Mouse (Mus musculus) splenic B cell, adult 2 months (primary cell): ENCODE measurements at regions not wholly inside any gene's neighbourhood (a gene's known extent, or its start where the extent isn't known, plus 50 kb on each side); places are given as distances from the start of the nearest gene placed in this dataset.

Experiments used
- DNase-seq: peaks from one replicate; pipeline ENCODE4 v3.0.0-alpha.2; 2011; ENCODE audit warnings: low read depth, low spot score
- H3K27me3 ChIP-seq: 2 replicates; pipeline ENCODE4 v1.6.1; 2012; ENCODE audit warnings: mild to moderate bottlenecking, low read length, moderate library complexity, mixed read lengths; ENCODE audit not compliant: control insufficient read depth, poor library complexity, insufficient read depth, severe bottlenecking
- H3K36me3 ChIP-seq: 2 replicates; pipeline ENCODE4 v1.6.1; 2012; ENCODE audit warnings: mild to moderate bottlenecking, low read length, moderate library complexity, mixed read lengths; ENCODE audit not compliant: control insufficient read depth, poor library complexity, insufficient read depth, severe bottlenecking

GRCm38 (mm10) chr5:106088478-106089185 lies 212.3 kb downstream of the Zfp326 start:
- DNase-seq = no peak
- H3K27me3 ChIP-seq = no peaks in the 10 kb centered on the region
- no peaks in the 10 kb centered on the region for H3K36me3 ChIP-seq

- H3K36me3 ChIP-seq = no peaks in the 10 kb centered on the region
- DNase-seq = no peak
- no peaks in the 10 kb centered on the region for H3K27me3 ChIP-seq
These were observed 207.4 kb downstream of the Zfp326 start for GRCm38 (mm10) chr5:106083786-106084185.

GRCm38 (mm10) chr5:106082891-106083290 lies 206.5 kb downstream of the Zfp326 start:
- H3K36me3 ChIP-seq = no peaks in the 10 kb centered on the region
- no peaks in the 10 kb centered on the region for H3K27me3 ChIP-seq
- DNase-seq = no peak

- H3K27me3 ChIP-seq = no peaks in the 10 kb centered on the region
- no peak for DNase-seq
- H3K36me3 ChIP-seq = no peaks in the 10 kb centered on the region
These were observed 190.8 kb downstream of the Zfp326 start for GRCm38 (mm10) chr5:106067124-106067551.

DNA sequence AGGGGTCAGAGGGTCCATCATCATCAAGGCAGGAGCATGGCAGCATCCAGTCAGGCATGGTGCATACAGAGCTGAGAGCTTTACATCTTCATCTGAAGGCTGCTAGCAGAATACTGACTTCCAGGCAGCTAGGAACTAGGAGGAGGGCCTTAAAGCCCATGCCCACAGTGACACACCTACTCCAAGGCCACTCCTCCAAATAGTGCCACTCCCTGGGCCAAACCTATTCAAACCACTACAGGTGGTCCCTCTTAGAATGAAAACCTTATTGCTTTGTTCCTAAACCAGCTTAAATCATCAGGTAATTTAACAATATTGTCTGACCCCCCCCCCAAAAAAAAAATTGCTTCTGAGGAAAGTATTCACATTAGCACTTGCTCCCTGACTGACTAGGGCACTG lies 190.3 kb downstream of the Zfp326 start:
- H3K36me3 ChIP-seq = no peaks in the 10 kb centered on the region

DNA sequence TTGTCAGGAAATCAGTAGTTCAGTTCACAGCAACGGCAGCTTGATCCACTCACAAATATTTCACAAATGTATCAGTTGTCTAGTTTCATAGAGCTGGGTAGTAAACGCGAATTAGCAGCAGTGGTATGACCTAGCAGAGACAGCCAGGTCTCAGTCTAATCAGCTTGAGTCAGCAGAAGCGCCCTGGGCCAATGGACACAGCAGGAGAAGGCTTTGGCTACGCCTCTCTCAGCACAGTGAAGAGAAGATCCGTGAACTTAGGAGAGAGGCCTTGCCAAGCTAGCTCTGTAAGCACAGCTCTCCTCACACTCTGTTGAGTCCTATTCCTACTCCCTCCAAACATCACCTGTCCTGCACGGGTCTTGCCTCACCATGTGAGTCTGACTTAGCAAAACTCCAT lies 188.0 kb downstream of the Zfp326 start:
- Histone ChIP-seq H3K36me3 (no peaks in the 10 kb centered on the region), H3K27me3 (no peaks in the 10 kb centered on the region)
- DNase-seq = no peak

More for the DNA sequence above, 190.3 kb downstream of the Zfp326 start:
- H3K27me3 ChIP-seq = no peaks in the 10 kb centered on the region
- DNase-seq = no peak

DNA sequence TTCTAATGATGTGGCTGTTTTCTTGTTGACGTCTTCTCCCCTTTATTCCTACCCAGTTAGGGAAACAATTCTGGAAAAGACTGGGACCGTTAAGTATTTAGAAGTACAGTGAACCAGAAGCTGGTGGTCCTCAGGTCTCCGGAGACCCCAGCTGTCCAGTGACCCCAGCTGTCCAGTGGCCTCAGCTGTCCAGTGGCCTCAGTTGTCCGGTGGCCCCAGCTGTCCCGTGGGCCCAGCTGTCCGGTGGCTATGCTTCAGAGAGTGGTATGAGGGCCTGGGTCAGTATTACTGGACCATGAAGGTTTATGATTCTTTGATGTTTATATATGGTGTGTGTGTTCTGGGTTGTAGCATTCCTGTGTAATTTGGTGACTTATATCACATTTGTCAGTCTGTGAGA lies 186.6 kb downstream of the Zfp326 start:
- H3K27me3 ChIP-seq = no peaks in the 10 kb centered on the region
- H3K36me3 ChIP-seq = no peaks in the 10 kb centered on the region
- no peak for DNase-seq

GRCm38 (mm10) chr5:106056631-106057030 lies 180.3 kb downstream of the Zfp326 start:
- no peak for DNase-seq
- no peaks in the 10 kb centered on the region for H3K36me3 ChIP-seq

DNA sequence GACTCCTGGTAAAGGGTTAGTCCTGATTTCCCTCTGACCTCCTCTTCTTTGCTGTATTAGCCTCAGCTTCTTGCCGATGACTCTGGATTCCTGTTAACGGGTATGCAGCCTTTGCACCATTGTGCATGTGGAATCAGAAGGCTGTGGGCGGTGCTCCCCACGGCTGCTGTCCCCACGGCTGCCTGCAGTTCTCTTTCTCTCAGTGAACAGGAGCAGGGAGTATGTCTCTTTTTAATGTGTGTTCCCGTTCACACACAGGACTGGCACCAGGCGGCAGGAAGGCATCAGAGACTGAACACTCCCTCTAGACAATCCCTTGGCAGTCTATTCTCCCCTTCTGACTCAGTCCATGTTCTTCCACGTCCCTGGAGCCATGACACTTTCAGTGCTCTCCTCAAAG lies 178.9 kb downstream of the Zfp326 start:
- DNase-seq = no peak
- H3K36me3 ChIP-seq = no peaks in the 10 kb centered on the region
- no peaks in the 10 kb centered on the region for H3K27me3 ChIP-seq

More at GRCm38 (mm10) chr5:106056631-106057030, 180.3 kb downstream of the Zfp326 start:
- H3K27me3 ChIP-seq = no peaks in the 10 kb centered on the region

DNA sequence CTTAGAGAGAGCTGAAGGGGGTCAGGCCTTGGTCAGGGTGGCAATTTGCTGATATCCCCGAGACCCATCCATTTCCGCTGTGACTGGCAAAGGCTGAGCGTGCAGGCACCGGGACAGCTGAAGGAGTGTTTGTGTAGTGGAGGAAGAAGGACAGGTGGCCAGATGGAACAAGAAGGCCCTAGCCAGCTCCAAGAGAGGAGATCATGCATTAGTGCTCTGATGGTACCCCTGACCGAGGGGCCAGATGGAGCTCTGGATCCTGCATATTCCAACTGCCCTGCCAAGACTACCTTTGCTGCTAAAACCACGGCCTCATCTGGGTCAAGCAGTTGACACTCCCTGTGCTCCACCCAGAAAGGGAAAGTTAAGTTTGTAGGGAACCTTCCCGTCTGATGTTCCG lies 174.7 kb downstream of the Zfp326 start:
- Histone ChIP-seq H3K27me3 (no peaks in the 10 kb centered on the region), H3K36me3 (no peaks in the 10 kb centered on the region)
- no peak for DNase-seq

- no peaks in the 10 kb centered on the region for H3K27me3 ChIP-seq
- no peaks in the 10 kb centered on the region for H3K36me3 ChIP-seq
- DNase-seq = no peak
These were observed 168.7 kb downstream of the Zfp326 start for GRCm38 (mm10) chr5:106044878-106045585.

GRCm38 (mm10) chr5:106038321-106038720 lies 162.0 kb downstream of the Zfp326 start:
- DNase-seq = no peak
- Histone ChIP-seq H3K36me3 (no peaks in the 10 kb centered on the region), H3K27me3 (no peaks in the 10 kb centered on the region)

- no peaks in the 10 kb centered on the region for H3K36me3 ChIP-seq
- DNase-seq = no peak
- H3K27me3 ChIP-seq = no peaks in the 10 kb centered on the region
These were observed 159.8 kb downstream of the Zfp326 start for GRCm38 (mm10) chr5:106036176-106036575.

GRCm38 (mm10) chr5:106032956-106033355 lies 156.6 kb downstream of the Zfp326 start:
- DNase-seq = no peak
- H3K36me3 ChIP-seq = no peaks in the 10 kb centered on the region

DNA sequence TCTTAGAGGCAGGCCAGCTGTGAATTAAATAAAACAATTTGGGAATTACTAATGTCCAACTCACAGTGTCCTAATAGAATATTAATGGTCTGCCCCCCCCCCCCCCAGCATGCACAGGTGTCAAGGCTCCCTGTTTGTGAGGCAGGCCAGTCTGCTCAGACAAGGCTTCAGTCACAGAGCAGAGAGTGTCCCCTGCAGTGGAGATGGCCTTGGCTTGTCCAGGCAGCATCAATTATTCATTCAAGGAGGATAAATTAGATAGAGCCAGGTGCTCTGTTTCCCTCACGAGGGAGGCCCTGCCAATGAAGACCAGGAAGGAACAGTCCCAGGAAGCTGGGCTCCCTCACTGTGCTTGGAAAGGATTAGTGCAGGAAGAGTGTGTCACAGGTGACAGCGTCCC lies 150.5 kb downstream of the Zfp326 start:
- Histone ChIP-seq H3K27me3 (no peaks in the 10 kb centered on the region), H3K36me3 (no peaks in the 10 kb centered on the region)
- no peak for DNase-seq

More at GRCm38 (mm10) chr5:106032956-106033355, 156.6 kb downstream of the Zfp326 start:
- no peaks in the 10 kb centered on the region for H3K27me3 ChIP-seq
